Mouse (Mus musculus) hindbrain, embryonic 14.5 days (tissue): Measurements from ENCODE around the gene Sfr1. TPM values are rescaled to one million over a fixed set of nuclear protein-coding genes. Genes with fewer than 3 reads are reported as not detected.
A peak's percentile ranks its signal among the peaks of the same experiment; 100 is the strongest.

Experiments
- ATAC-seq: fragments of 200-750 bp; cut with Nextera tagmentation; 2 replicates; pipeline ENCODE4 v1.8.0; 2017; ENCODE audit warnings: moderate number of reproducible peaks, mild to moderate bottlenecking, moderate TSS enrichment, moderate library complexity; ENCODE audit not compliant: low FRiP score
- DNase-seq: peaks from one replicate; pipeline ENCODE4 v3.0.0-alpha.2; 2015; ENCODE audit warnings: low spot score
- H3K27ac ChIP-seq: fragments of 300-500 bp; sonication (generic); 2 replicates; pipeline ENCODE4 v1.5.1; 2014; ENCODE audit warnings: mild to moderate bottlenecking, moderate library complexity
- H3K27me3 ChIP-seq: fragments of 300-500 bp; sonication (generic); 2 replicates; pipeline ENCODE4 v1.6.1; 2014; ENCODE audit warnings: mild to moderate bottlenecking, low read length, mixed read lengths; ENCODE audit not compliant: control insufficient read depth, insufficient read depth
- H3K36me3 ChIP-seq: fragments of 300-500 bp; sonication (generic); replicated peaks from 2 replicates; pipeline ENCODE4 v1.6.1; 2014; ENCODE audit not compliant: control insufficient read depth, insufficient read depth
- H3K4me1 ChIP-seq: fragments of 300-500 bp; sonication (generic); replicated peaks from 2 replicates; pipeline ENCODE4 v1.6.1; 2014; ENCODE audit warnings: antibody characterized with exemption, low read length, mixed read lengths; ENCODE audit not compliant: control insufficient read depth, insufficient read depth
- H3K4me2 ChIP-seq: fragments of 300-500 bp; sonication (generic); replicated peaks from 2 replicates; pipeline ENCODE4 v1.6.1; 2014; ENCODE audit warnings: mild to moderate bottlenecking, moderate library complexity
- H3K4me3 ChIP-seq: fragments of 300-500 bp; sonication (generic); replicated peaks from 2 replicates; pipeline ENCODE4 v1.5.1; 2014; ENCODE audit warnings: mild to moderate bottlenecking, low read length
- H3K9ac ChIP-seq: fragments of 300-500 bp; sonication (generic); 2 replicates; pipeline ENCODE4 v1.6.1; 2014
- H3K9me3 ChIP-seq: fragments of 300-500 bp; sonication (generic); 2 replicates; pipeline ENCODE4 v1.6.1; 2016; ENCODE audit warnings: low read length; ENCODE audit not compliant: control insufficient read depth
- WGBS: fragments of 180-500 bp; shearing (Covaris S2); extraction: QIAGEN DNeasy Blood & Tissue Kit; methylation state at CpG from one replicate; pipeline ENCODE4 v1.1.7; 2014; 5-methylcytosine and 5-hydroxymethylcytosine counted together
- polyA plus RNA-seq: library from polyadenylated mRNA; unstranded; fragments of >200 nt; fragmentation: Nextera tagmentation; extraction: Ambion mirVana; gene quantifications from 2 replicates; pipeline ENCODE4 v1.2.1, GENCODE M21; 2014

Sfr1 gene
- polyA plus RNA-seq, 1 experiment from 2014 or later = 167 TPM

- Histone ChIP-seq H3K9me3 (no peaks in the 10 kb centered on the region), H3K4me1 (no peaks in the 10 kb centered on the region), H3K27ac (no peak overlapping the region), H3K36me3 (no peaks in the 10 kb centered on the region), H3K4me3 (no peak overlapping the region), H3K27me3 (no peaks in the 10 kb centered on the region), H3K9ac (no peak overlapping the region), H3K4me2 (no peak overlapping the region)
- ATAC-seq = no peak
- 74% methylated on average over 13 of the region's 13 CpGs for WGBS
- DNase-seq = no peak
These were observed 26.3 kb upstream of the Sfr1 start for GRCm38 (mm10) chr19:47705080-47705771.

GRCm38 (mm10) chr19:47705772-47706309 is 25.6 kb upstream of the Sfr1 start:
- Histone ChIP-seq H3K4me3 (no peak overlapping the region), H3K27me3 (no peaks in the 10 kb centered on the region), H3K4me2 (no peak overlapping the region), H3K9me3 (no peaks in the 10 kb centered on the region), H3K27ac (no peak overlapping the region), H3K36me3 (no peaks in the 10 kb centered on the region), H3K4me1 (no peaks in the 10 kb centered on the region), H3K9ac (no peak overlapping the region)
- DNase-seq = no peak
- 91% methylated on average over 8 of the region's 8 CpGs for WGBS
- no peak for ATAC-seq

GRCm38 (mm10) chr19:47710376-47710775 is 21.1 kb upstream of the Sfr1 start:
- no peaks in the 10 kb centered on the region for H3K27me3 ChIP-seq
- 85% methylated on average over 4 of the region's 4 CpGs for WGBS
- no peaks in the 10 kb centered on the region for H3K36me3 ChIP-seq
- no peaks in the 10 kb centered on the region for H3K9me3 ChIP-seq
- H3K4me3 ChIP-seq = no peak overlapping the region
- no peak for DNase-seq
- no peaks in the 10 kb centered on the region for H3K4me1 ChIP-seq
- H3K4me2 ChIP-seq = no peak overlapping the region
- no peak overlapping the region for H3K9ac ChIP-seq
- H3K27ac ChIP-seq = no peak overlapping the region
- ATAC-seq = no peak

- no peak for DNase-seq
- 89% methylated on average over 9 of the region's 9 CpGs for WGBS
These were observed 18.0 kb upstream of the Sfr1 start for GRCm38 (mm10) chr19:47713457-47713856.

GRCm38 (mm10) chr19:47716144-47716543 is 15.3 kb upstream of the Sfr1 start:
- Histone ChIP-seq H3K4me1 (no peaks in the 10 kb centered on the region), H3K4me3 (no peak overlapping the region), H3K36me3 (no peaks in the 10 kb centered on the region), H3K27ac (no peak overlapping the region), H3K4me2 (no peak overlapping the region), H3K9ac (no peak overlapping the region), H3K27me3 (no peaks in the 10 kb centered on the region), H3K9me3 (0 out of 2 replicates have a peak, but pooled peaks cover 3% of the 10 kb centered on the region)
- ATAC-seq (no peak), DNase-seq (no peak)
- WGBS = 62% methylated on average over 2 of the region's 2 CpGs

More at GRCm38 (mm10) chr19:47713457-47713856, 18.0 kb upstream of the Sfr1 start:
- Histone ChIP-seq H3K4me2 (no peak overlapping the region), H3K4me1 (no peaks in the 10 kb centered on the region), H3K9me3 (0 out of 2 replicates have a peak, but pooled peaks cover 3% of the 10 kb centered on the region), H3K27ac (no peak overlapping the region), H3K9ac (no peak overlapping the region), H3K4me3 (no peak overlapping the region), H3K27me3 (no peaks in the 10 kb centered on the region), H3K36me3 (no peaks in the 10 kb centered on the region)
- no peak for ATAC-seq

- Histone ChIP-seq H3K4me2 (no peak overlapping the region), H3K4me1 (no peaks in the 10 kb centered on the region), H3K27ac (no peak overlapping the region), H3K9ac (no peak overlapping the region), H3K9me3 (0 out of 2 replicates have a peak, but pooled peaks cover 3% of the 10 kb centered on the region), H3K4me3 (no peak overlapping the region), H3K27me3 (no peaks in the 10 kb centered on the region), H3K36me3 (no peaks in the 10 kb centered on the region)
- WGBS = 92% methylated on average over 3 of the region's 3 CpGs
- no peak for DNase-seq
- ATAC-seq = no peak
These were observed 12.3 kb upstream of the Sfr1 start for GRCm38 (mm10) chr19:47719147-47719546.

- no peak for ATAC-seq
- WGBS = 71% methylated on average over 6 of the region's 6 CpGs
- no peak overlapping the region for H3K4me3 ChIP-seq
These were observed 9.0 kb upstream of the Sfr1 start for GRCm38 (mm10) chr19:47722471-47722870.

GRCm38 (mm10) chr19:47724903-47725302 is 6.6 kb upstream of the Sfr1 start:
- DNase-seq (no peak), ATAC-seq (no peak)
- Histone ChIP-seq H3K9ac (no peak overlapping the region), H3K9me3 (no peaks in the 10 kb centered on the region), H3K27me3 (no peaks in the 10 kb centered on the region), H3K4me2 (no peak overlapping the region), H3K4me1 (no peaks in the 10 kb centered on the region), H3K27ac (no peak overlapping the region), H3K36me3 (no peaks in the 10 kb centered on the region), H3K4me3 (no peak overlapping the region)
- 86% methylated on average over 4 of the region's 4 CpGs for WGBS

More at GRCm38 (mm10) chr19:47722471-47722870, 9.0 kb upstream of the Sfr1 start:
- Histone ChIP-seq H3K27me3 (no peaks in the 10 kb centered on the region), H3K9me3 (no peaks in the 10 kb centered on the region), H3K9ac (no peak overlapping the region), H3K27ac (no peak overlapping the region), H3K36me3 (no peaks in the 10 kb centered on the region), H3K4me2 (no peak overlapping the region), H3K4me1 (no peaks in the 10 kb centered on the region)
- DNase-seq = no peak

GRCm38 (mm10) chr19:47725643-47726140 is 5.8 kb upstream of the Sfr1 start:
- WGBS = 69% methylated on average over 7 of the region's 7 CpGs
- Histone ChIP-seq H3K27me3 (no peaks in the 10 kb centered on the region), H3K4me1 (peaks cover 5% of the 10 kb centered on the region; the same call in 1 of the 2 replicates), H3K9ac (no peak overlapping the region), H3K4me3 (no peak overlapping the region), H3K4me2 (no peak overlapping the region), H3K27ac (no peak overlapping the region), H3K36me3 (no peaks in the 10 kb centered on the region), H3K9me3 (no peaks in the 10 kb centered on the region)
- peak; percentile 26 for DNase-seq
- ATAC-seq = no peak
